Mouse (Mus musculus) CH12F3 (cell line): ENCODE results near the gene Gm20388.

Experiments used
- in situ Hi-C: fragments of 300-500 bp; cut with MboI; formaldehyde crosslinking; loops from 2 replicates; pipeline ENCODE4 v1.14.3; 2020; ENCODE audit warnings: low sequenced_read_pairs

The Gm20388 gene

DNA sequence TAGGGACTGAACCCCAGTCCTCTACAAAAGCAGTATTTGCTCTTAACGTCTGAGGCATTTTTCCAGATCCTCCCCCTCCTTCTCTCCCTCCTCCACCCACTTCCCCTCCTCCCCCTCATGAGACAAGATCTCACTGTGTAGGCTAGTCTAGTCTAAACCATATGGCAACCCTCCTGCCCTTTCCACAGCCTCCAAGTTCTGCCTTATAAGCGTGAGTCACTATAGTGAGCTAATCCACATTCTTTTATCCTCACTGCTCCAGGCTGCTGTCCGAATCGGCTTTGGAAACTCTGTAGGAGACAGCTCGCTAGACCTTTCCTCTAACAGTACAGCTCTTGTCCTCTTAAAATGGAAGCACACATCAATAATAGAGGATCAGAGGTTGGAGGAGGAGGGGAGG lies 3956.3 kb downstream of the Gm20388 start:
- in situ Hi-C loops: no loop called here

DNA sequence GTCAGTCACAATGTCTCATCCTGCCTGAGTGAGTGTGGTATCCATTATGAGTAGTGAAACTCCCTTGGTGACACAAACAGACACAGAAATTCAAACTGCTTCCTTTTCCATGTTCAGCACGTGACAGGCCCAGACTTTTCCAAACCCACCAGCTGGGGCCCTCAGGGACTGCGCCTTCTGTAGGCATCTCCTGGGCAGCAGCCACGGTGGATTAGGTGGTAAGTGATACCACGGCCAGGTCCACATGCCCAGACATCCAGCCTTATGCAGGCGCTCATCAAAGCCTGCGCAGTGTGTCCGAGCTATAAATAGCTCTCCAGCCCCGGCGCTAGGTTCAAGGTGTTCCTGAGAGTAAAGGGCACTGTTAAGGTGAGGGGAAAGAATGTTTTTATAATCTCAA lies 3961.4 kb downstream of the Gm20388 start:
- in situ Hi-C loops: no loop called here

DNA sequence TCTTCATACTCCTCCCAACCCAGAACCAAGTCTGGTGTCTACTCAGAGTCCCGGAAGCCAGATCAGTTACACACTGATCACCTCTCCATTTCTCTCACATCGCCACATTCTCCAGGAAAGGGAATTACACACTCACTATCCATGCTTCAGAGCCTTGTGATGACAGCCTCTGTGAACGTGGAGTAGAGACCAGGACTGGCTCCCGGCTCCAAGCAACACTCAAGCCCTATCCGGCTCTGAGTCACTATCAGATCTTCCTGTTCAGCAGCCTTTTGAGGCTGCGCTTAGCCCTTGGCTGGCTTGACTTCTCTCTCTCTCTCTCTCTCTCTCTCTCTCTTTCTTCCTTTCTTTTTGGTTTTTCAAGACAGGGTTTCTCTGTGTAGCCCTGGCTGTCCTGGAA lies 3962.7 kb downstream of the Gm20388 start:
- in situ Hi-C loops: no loop called here

DNA sequence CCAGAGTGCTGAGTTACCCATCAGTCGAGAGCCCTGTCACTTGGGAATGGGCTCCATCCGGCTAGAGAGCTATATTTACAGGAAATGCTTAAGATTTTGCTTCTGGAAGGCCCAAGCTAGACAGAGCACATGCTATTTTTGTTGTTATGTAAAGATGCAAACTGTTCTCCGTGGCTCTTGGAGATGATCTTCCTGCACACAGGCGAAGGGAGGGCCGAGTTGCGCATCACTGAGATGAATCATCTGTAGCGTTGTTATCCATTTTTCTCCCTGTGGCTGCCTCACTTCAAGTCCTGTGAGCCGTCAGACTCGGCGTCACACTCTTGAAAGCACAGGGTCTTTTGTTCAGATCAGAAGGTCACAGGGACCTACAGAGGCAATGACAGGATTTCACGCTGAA lies 3963.7 kb downstream of the Gm20388 start:
- in situ Hi-C loops: no loop called here

GRCm38 (mm10) chr8:123877865-123878264 lies 3967.2 kb downstream of the Gm20388 start:
- in situ Hi-C loops: no loop called here

GRCm38 (mm10) chr8:123880271-123880670 lies 3969.6 kb downstream of the Gm20388 start:
- in situ Hi-C loops: no loop called here

DNA sequence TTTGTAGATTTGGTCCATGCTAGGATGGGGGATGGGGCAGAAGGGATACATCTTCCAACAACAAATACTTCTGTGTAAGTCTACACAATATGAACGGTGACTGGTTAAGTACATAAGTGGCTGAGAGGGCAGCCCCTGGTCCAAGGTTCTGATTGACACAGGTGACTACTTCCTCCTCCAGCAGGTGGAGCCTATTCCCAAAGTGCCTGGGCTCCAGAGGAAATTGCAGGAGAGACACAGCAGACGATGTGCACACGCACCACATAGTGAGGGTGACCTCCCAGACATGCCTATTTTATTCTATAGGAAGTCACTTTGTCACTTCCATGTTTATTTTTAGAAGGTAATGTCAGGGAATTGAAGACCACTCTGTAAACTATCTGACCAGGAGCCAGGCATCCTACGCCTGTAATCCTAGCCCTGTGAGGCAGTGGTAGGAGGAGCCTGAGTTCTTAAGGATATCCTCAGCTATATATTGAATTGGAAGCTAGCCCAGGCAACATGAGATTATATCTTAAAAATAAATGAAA lies 3970.2 kb downstream of the Gm20388 start:
- in situ Hi-C loops: no loop called here

- in situ Hi-C loops: no loop called here
Observed at GRCm38 (mm10) chr8:123882412-123882811, 3971.8 kb downstream of the Gm20388 start.

DNA sequence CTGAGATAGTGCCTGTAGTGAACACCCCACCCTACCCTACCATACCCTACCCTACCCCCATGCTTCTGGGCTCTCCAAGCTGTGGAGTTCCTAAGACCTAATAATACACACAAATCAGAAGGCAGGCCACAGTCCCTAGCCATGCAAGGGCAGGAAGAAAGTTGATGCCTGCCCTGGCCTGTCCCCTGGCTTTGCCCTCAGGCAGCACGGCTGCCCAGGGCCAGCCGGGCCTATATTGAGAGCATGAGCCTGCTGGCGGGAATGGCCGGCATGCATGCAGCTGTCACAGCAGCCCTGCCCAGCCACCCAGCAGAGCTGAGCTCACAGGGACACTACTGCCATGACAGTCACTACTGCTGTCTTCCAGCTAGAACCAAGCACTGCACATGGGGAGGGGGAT lies 3972.5 kb downstream of the Gm20388 start:
- in situ Hi-C loops: no loop called here

DNA sequence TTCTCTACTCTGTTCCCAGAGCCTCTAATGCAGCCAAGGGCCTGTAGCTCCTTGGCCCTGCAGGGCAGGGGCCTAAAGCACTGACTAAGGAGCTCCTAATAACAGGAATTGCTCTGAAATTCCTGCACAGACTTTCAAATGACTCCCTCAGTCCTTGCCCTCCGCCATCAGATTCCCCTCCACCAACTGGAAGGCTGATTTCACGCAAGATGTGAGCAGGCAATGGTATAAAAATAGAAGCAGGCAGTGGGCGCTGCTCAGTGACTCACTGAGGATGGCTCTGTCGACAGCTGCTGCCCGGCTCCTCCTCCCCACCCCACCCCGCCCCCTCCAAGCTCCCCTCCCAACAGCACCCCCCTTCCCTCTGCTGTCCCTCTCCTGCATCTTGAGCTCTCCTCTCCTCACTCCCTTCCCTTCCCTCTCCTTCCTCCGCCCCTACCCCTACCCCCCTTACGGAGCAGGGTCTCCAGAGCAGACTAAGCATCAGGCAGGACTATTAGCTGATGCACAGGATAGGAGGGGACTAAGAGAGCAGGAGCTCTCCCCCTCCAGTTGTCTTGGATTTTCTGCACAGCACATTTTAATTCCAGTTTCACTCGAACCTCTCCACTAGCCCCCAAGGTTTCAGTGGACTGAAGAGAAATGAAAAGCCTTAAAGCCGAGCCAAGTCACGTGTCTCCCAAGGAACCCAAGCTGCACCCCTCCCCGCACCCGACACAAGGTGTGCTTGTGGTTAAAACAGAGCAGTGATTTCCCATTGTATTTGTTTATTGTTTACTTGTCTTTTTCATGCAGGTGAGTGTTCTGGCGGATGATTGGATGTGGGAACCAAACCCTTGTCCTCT lies 3974.3 kb downstream of the Gm20388 start:
- in situ Hi-C loops: no loop called here

- in situ Hi-C loops: no loop called here
Observed at GRCm38 (mm10) chr8:123887163-123887562, 3976.5 kb downstream of the Gm20388 start.

- in situ Hi-C loops: no loop called here
Observed at GRCm38 (mm10) chr8:123887956-123888355, 3977.3 kb downstream of the Gm20388 start.

DNA sequence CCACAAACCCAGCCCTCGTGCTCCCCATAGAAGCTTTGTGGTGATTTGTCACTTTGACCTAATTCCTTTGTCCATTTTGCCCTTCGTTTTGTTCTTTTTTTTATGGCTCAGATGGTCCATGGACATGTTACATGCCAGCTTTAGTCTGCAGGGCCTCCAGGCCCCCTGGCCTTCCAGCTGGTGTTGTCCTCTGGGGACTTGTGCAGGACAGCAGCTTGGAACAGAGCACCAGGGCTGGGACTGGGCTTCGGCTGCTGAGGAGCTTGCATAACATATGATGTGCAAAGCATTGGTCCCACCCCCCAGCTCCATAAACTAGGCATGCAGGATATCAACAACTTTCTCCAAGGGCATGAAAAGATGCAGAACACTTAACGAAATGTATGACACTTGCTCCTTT lies 3979.2 kb downstream of the Gm20388 start:
- in situ Hi-C loops: no loop called here

DNA sequence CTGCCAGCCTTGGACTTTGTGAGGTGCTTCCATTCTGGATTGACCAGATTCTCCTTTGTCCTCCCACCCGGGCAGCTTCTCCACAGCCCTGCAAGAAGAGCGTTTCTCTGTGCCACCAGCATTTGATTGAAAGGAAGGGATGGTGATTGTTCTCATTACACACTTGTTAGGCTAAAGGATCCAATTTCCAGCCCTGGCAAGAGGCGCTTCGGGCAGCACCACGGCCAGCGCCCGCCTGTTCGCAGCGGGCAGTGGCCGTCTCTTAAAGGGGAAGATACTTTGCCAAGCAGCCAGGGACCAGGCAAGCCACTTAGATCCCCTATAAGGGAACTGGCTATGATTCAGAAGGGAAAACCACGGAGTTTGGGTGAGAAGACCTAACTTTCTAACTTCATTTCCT lies 3980.6 kb downstream of the Gm20388 start:
- in situ Hi-C loops: no loop called here

- in situ Hi-C loops: no loop called here
Observed at GRCm38 (mm10) chr8:123891883-123892585, 3981.4 kb downstream of the Gm20388 start.

GRCm38 (mm10) chr8:123892586-123893155 lies 3982.0 kb downstream of the Gm20388 start:
- in situ Hi-C loops: no loop called here

- in situ Hi-C loops: no loop called here
Observed at GRCm38 (mm10) chr8:123893413-123893812, 3982.8 kb downstream of the Gm20388 start.

DNA sequence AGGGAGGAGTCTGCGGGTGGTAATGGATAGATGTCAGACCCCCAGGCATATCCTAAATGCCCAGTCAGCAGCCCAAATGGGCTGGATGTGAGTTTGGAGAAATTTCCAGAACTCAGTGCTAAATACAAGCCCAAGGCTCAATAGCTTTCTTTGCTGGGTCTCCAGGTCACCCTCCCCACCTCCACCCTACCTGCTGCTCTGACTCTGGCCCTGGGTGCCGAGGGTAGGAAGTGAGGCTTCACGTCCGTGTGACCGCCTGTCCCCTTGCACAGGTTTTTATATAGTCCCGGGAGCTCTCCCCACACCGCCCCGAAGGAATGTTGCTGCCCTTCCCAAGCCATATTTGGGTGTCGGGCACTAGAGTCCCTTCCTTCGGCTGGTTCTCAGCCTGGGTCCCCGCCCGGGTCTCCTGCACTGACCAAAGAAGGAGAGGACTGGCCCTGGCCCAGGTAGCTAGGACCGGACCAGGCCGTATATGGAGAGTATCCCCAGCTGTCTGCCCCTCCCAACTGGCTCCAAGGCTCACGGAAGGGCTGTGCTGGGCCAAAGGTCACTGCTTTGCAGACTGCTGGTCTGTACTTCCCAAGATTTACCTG lies 3984.0 kb downstream of the Gm20388 start, which contains the start of gene Acta1:
Acta1 (minus strand) TSS at position 250 of the 596 bp plus-strand sequence.
- in situ Hi-C loops: no loop called here

- in situ Hi-C loops: no loop called here
Observed at GRCm38 (mm10) chr8:123895230-123895629, 3984.6 kb downstream of the Gm20388 start.

- in situ Hi-C loops: no loop called here
Observed at GRCm38 (mm10) chr8:123895680-123896365, 3985.2 kb downstream of the Gm20388 start.

DNA sequence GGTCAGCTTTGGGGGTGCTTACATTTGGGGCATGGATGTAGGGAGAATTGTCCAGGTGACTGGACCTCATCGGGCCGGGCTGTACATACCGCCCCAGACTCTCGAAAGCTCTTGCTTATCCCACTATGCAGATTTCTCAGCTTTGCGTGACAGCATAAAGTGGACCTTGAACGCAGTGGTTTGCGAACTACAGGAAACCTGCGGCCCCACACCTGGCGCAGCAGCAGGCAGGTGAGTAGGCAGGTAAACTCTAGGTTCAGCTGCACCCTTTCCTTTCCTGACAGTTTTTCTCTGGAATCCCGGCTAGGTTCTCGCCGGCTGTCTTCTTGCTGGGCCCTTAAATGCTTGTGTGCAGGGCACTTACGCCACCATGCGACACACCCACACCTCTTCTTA lies 3985.7 kb downstream of the Gm20388 start:
- in situ Hi-C loops: no loop called here
